Mouse (Mus musculus): ENCODE data around the gene Slc5a11. TPM values are rescaled to one million over a fixed set of nuclear protein-coding genes. Genes with fewer than 3 reads are reported as not detected.
A peak's percentile ranks its signal among the peaks of the same experiment; 100 is the strongest.

Slc5a11 gene
- polyA plus RNA-seq, 1 experiment from 2014 or later, result 0.37 TPM

- 63% methylated on average over 4 of the region's 4 CpGs for WGBS
Measured at GRCm38 (mm10) chr7:123283826-123284225, 69.2 kb downstream of the Slc5a11 start.

DNA sequence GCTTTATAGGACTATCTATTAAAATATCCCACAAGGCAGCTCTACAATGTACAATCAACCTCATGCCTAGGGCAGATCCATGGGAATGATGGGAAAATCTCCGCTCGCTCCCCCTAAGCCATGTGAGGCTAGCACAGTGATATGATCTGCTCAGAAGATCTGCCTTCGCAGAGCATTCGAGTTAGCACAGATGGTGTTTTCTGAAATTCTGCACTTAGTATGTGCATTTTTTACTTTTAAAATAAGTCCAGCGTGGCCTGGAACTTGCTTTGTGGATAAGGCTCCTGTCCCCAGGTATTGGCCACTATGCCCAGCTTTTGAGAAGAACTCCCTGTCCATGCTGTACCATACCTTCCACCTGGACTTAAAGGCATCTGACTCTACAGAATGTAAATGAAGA lies 71.3 kb downstream of the Slc5a11 start:
- no peak overlapping the region for H3K4me2 ChIP-seq (ENCODE audit: low read length)
- WGBS, result 97% methylated on average over 5 of the region's 5 CpGs
- DNase-seq (ENCODE audit: low spot score) (no peak), ATAC-seq (no peak)
- no peaks in the 10 kb centered on the region for H3K9me3 ChIP-seq (replicated peaks; ENCODE audit: control insufficient read depth, low read length)
- no peak overlapping the region for H3K4me3 ChIP-seq (ENCODE audit: low read depth, low read length)
- H3K4me1 ChIP-seq (ENCODE audit: control insufficient read depth, insufficient read depth, low read length), result no peaks in the 10 kb centered on the region
- H3K27me3 ChIP-seq (replicated peaks; ENCODE audit: control insufficient read depth, insufficient read depth, low read length), result no peaks in the 10 kb centered on the region
- H3K27ac ChIP-seq (ENCODE audit: low read depth, low read length), result no peak overlapping the region
- peaks cover 48% of the 10 kb centered on the region for H3K36me3 ChIP-seq (ENCODE audit: control insufficient read depth, insufficient read depth, low read length)
- H3K9ac ChIP-seq (ENCODE audit: low read length), result no peak overlapping the region

More at GRCm38 (mm10) chr7:123283826-123284225, 69.2 kb downstream of the Slc5a11 start:
- H3K9me3 ChIP-seq (replicated peaks; ENCODE audit: control insufficient read depth, low read length), result no peaks in the 10 kb centered on the region
- H3K4me3 ChIP-seq (ENCODE audit: low read depth, low read length), result no peak overlapping the region
- no peak overlapping the region for H3K27ac ChIP-seq (ENCODE audit: low read depth, low read length)
- peaks cover 45% of the 10 kb centered on the region for H3K36me3 ChIP-seq (ENCODE audit: control insufficient read depth, insufficient read depth, low read length)
- no peaks in the 10 kb centered on the region for H3K27me3 ChIP-seq (replicated peaks; ENCODE audit: control insufficient read depth, insufficient read depth, low read length)
- H3K4me1 ChIP-seq (ENCODE audit: control insufficient read depth, insufficient read depth, low read length), result no peaks in the 10 kb centered on the region
- ATAC-seq (no peak), DNase-seq (ENCODE audit: low spot score) (peak; percentile 41)
- no peak overlapping the region for H3K9ac ChIP-seq (ENCODE audit: low read length)
- no peak overlapping the region for H3K4me2 ChIP-seq (ENCODE audit: low read length)

- Histone ChIP-seq H3K4me1 (ENCODE audit: control insufficient read depth, insufficient read depth, low read length) (no peaks in the 10 kb centered on the region), H3K9ac (ENCODE audit: low read length) (no peak overlapping the region), H3K4me3 (ENCODE audit: low read depth, low read length) (no peak overlapping the region), H3K9me3 (replicated peaks; ENCODE audit: control insufficient read depth, low read length) (no peaks in the 10 kb centered on the region), H3K36me3 (ENCODE audit: control insufficient read depth, insufficient read depth, low read length) (peaks cover 68% of the 10 kb centered on the region), H3K27me3 (replicated peaks; ENCODE audit: control insufficient read depth, insufficient read depth, low read length) (no peaks in the 10 kb centered on the region), H3K4me2 (ENCODE audit: low read length) (no peak overlapping the region), H3K27ac (ENCODE audit: low read depth, low read length) (no peak overlapping the region)
- DNase-seq (ENCODE audit: low spot score) (no peak), ATAC-seq (no peak)
- WGBS, result 91% methylated on average over 3 of the region's 3 CpGs
Measured at GRCm38 (mm10) chr7:123287903-123288302, 73.3 kb downstream of the Slc5a11 start.

- Histone ChIP-seq H3K4me1 (ENCODE audit: control insufficient read depth, insufficient read depth, low read length) (no peaks in the 10 kb centered on the region), H3K27ac (ENCODE audit: low read depth, low read length) (no peak overlapping the region), H3K27me3 (replicated peaks; ENCODE audit: control insufficient read depth, insufficient read depth, low read length) (no peaks in the 10 kb centered on the region), H3K9ac (ENCODE audit: low read length) (no peak overlapping the region), H3K4me3 (ENCODE audit: low read depth, low read length) (no peak overlapping the region), H3K4me2 (ENCODE audit: low read length) (no peak overlapping the region), H3K9me3 (replicated peaks; ENCODE audit: control insufficient read depth, low read length) (no peaks in the 10 kb centered on the region), H3K36me3 (ENCODE audit: control insufficient read depth, insufficient read depth, low read length) (peaks cover 81% of the 10 kb centered on the region)
- 85% methylated on average over 4 of the region's 4 CpGs for WGBS
- ATAC-seq, result no peak
- no peak for DNase-seq (ENCODE audit: low spot score)
Measured at GRCm38 (mm10) chr7:123289176-123289575, 74.6 kb downstream of the Slc5a11 start.

DNA sequence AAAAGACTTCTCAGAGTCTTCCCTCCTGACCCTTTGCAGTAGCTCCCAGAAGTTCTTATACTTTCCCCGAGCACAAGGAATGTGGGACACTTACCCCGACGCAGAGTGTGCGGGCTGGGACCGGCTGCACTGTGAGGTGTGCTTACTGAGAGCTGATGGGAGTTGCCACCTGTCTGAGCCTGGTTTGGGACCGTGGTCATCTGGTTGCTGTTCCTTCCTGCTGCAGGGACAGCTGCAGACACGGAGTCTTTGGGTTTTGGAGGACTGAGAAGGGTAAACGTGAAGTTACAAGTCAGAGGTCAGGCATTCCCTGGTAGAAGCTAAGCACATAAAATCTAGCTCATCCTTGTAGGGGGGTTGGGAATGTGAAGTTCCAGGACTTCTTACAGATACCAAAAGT lies 77.4 kb downstream of the Slc5a11 start:
- Histone ChIP-seq H3K27me3 (replicated peaks; ENCODE audit: control insufficient read depth, insufficient read depth, low read length) (no peaks in the 10 kb centered on the region), H3K4me2 (ENCODE audit: low read length) (no peak overlapping the region), H3K4me3 (ENCODE audit: low read depth, low read length) (no peak overlapping the region), H3K27ac (ENCODE audit: low read depth, low read length) (no peak overlapping the region), H3K4me1 (ENCODE audit: control insufficient read depth, insufficient read depth, low read length) (no peaks in the 10 kb centered on the region), H3K9ac (ENCODE audit: low read length) (no peak overlapping the region), H3K36me3 (ENCODE audit: control insufficient read depth, insufficient read depth, low read length) (peaks cover 84% of the 10 kb centered on the region), H3K9me3 (replicated peaks; ENCODE audit: control insufficient read depth, low read length) (no peaks in the 10 kb centered on the region)
- ATAC-seq, result no peak
- DNase-seq (ENCODE audit: low spot score), result no peak
- 95% methylated on average over 8 of the region's 8 CpGs for WGBS

GRCm38 (mm10) chr7:123293898-123294297 lies 79.3 kb downstream of the Slc5a11 start:
- no peak overlapping the region for H3K4me2 ChIP-seq (ENCODE audit: low read length)
- no peak overlapping the region for H3K4me3 ChIP-seq (ENCODE audit: low read depth, low read length)
- 93% methylated on average over 7 of the region's 7 CpGs for WGBS
- H3K27me3 ChIP-seq (replicated peaks; ENCODE audit: control insufficient read depth, insufficient read depth, low read length), result no peaks in the 10 kb centered on the region
- no peaks in the 10 kb centered on the region for H3K9me3 ChIP-seq (replicated peaks; ENCODE audit: control insufficient read depth, low read length)
- peaks cover 76% of the 10 kb centered on the region for H3K36me3 ChIP-seq (ENCODE audit: control insufficient read depth, insufficient read depth, low read length)
- H3K9ac ChIP-seq (ENCODE audit: low read length), result no peak overlapping the region
- no peak overlapping the region for H3K27ac ChIP-seq (ENCODE audit: low read depth, low read length)
- DNase-seq (ENCODE audit: low spot score) (no peak), ATAC-seq (no peak)
- no peaks in the 10 kb centered on the region for H3K4me1 ChIP-seq (ENCODE audit: control insufficient read depth, insufficient read depth, low read length)

GRCm38 (mm10) chr7:123295423-123295822 lies 80.8 kb downstream of the Slc5a11 start:
- H3K4me1 ChIP-seq (ENCODE audit: control insufficient read depth, insufficient read depth, low read length), result no peaks in the 10 kb centered on the region
- WGBS, result 81% methylated on average over 7 of the region's 7 CpGs
- H3K4me2 ChIP-seq (ENCODE audit: low read length), result no peak overlapping the region
- H3K36me3 ChIP-seq (ENCODE audit: control insufficient read depth, insufficient read depth, low read length), result peaks cover 79% of the 10 kb centered on the region
- no peak overlapping the region for H3K9ac ChIP-seq (ENCODE audit: low read length)
- ATAC-seq (no peak), DNase-seq (ENCODE audit: low spot score) (no peak)
- no peak overlapping the region for H3K4me3 ChIP-seq (ENCODE audit: low read depth, low read length)
- no peak overlapping the region for H3K27ac ChIP-seq (ENCODE audit: low read depth, low read length)
- H3K27me3 ChIP-seq (replicated peaks; ENCODE audit: control insufficient read depth, insufficient read depth, low read length), result no peaks in the 10 kb centered on the region
- no peaks in the 10 kb centered on the region for H3K9me3 ChIP-seq (replicated peaks; ENCODE audit: control insufficient read depth, low read length)

- 75% methylated on average over 6 of the region's 6 CpGs for WGBS
- ATAC-seq, result no peak
- Histone ChIP-seq H3K4me1 (ENCODE audit: control insufficient read depth, insufficient read depth, low read length) (no peaks in the 10 kb centered on the region), H3K36me3 (ENCODE audit: control insufficient read depth, insufficient read depth, low read length) (peaks cover 75% of the 10 kb centered on the region), H3K27me3 (replicated peaks; ENCODE audit: control insufficient read depth, insufficient read depth, low read length) (no peaks in the 10 kb centered on the region), H3K9me3 (replicated peaks; ENCODE audit: control insufficient read depth, low read length) (no peaks in the 10 kb centered on the region), H3K9ac (ENCODE audit: low read length) (no peak overlapping the region), H3K4me3 (ENCODE audit: low read depth, low read length) (no peak overlapping the region), H3K27ac (ENCODE audit: low read depth, low read length) (no peak overlapping the region), H3K4me2 (ENCODE audit: low read length) (no peak overlapping the region)
- no peak for DNase-seq (ENCODE audit: low spot score)
Measured at GRCm38 (mm10) chr7:123296097-123296496, 81.5 kb downstream of the Slc5a11 start.

DNA sequence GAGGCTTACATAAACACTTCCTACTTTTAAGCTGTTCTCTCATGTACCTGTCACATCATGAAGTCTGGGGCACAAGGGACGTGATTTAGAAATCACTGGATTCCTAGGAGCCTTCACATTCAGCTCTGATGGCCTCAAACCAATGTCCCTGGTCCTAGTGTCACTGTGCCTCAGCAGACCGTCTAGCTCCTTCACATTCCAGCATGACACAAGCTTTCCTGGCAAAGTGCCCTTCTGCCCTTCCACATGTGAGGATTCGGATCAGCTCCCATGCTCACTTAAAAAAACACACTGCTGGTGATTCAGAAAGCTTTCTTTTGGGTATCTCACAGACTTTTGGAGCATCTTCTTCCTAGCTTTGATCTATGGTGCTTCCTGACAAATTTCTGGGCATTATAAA lies 83.6 kb downstream of the Slc5a11 start:
- no peaks in the 10 kb centered on the region for H3K27me3 ChIP-seq (replicated peaks; ENCODE audit: control insufficient read depth, insufficient read depth, low read length)
- ATAC-seq (no peak), DNase-seq (ENCODE audit: low spot score) (peak; percentile 11)
- H3K4me2 ChIP-seq (ENCODE audit: low read length), result no peak overlapping the region
- no peaks in the 10 kb centered on the region for H3K4me1 ChIP-seq (ENCODE audit: control insufficient read depth, insufficient read depth, low read length)
- H3K4me3 ChIP-seq (ENCODE audit: low read depth, low read length), result no peak overlapping the region
- no peak overlapping the region for H3K9ac ChIP-seq (ENCODE audit: low read length)
- H3K36me3 ChIP-seq (ENCODE audit: control insufficient read depth, insufficient read depth, low read length), result peaks cover 61% of the 10 kb centered on the region
- H3K9me3 ChIP-seq (replicated peaks; ENCODE audit: control insufficient read depth, low read length), result no peaks in the 10 kb centered on the region
- H3K27ac ChIP-seq (ENCODE audit: low read depth, low read length), result no peak overlapping the region
- 72% methylated on average over 3 of the region's 3 CpGs for WGBS

Measured in forebrain, embryonic 14.5 days (tissue).